Mouse (Mus musculus) lung, embryonic 16.5 days (tissue): Measurements from ENCODE around the gene Ankrd44. TPM values are rescaled to one million over a fixed set of nuclear protein-coding genes. Genes with fewer than 3 reads are reported as not detected.

ENCODE experiments used
- ATAC-seq: fragments of 200-750 bp; cut with Nextera tagmentation; 2 replicates; pipeline ENCODE4 v1.8.0; 2017; ENCODE audit warnings: low read depth, mild to moderate bottlenecking, moderate library complexity
- H3K27ac ChIP-seq: fragments of 300-500 bp; sonication (generic); 2 replicates; pipeline ENCODE4 v1.5.1; 2014; ENCODE audit warnings: mild to moderate bottlenecking, control low read depth, low read length
- H3K27me3 ChIP-seq: fragments of 300-500 bp; sonication (generic); 2 replicates; pipeline ENCODE4 v1.6.1; 2014; ENCODE audit warnings: low read depth, low read length, mixed read lengths; ENCODE audit not compliant: control insufficient read depth, insufficient read depth
- H3K36me3 ChIP-seq: fragments of 300-500 bp; sonication (generic); 2 replicates; pipeline ENCODE4 v1.6.1; 2014; ENCODE audit warnings: low read length; ENCODE audit not compliant: control insufficient read depth, insufficient read depth
- H3K4me1 ChIP-seq: fragments of 300-500 bp; sonication (generic); replicated peaks from 2 replicates; pipeline ENCODE4 v1.6.1; 2014; ENCODE audit warnings: low read length, mixed read lengths; ENCODE audit not compliant: control insufficient read depth, insufficient read depth
- H3K4me2 ChIP-seq: fragments of 300-500 bp; sonication (generic); 2 replicates; pipeline ENCODE4 v1.6.1; 2014; ENCODE audit warnings: low read depth, low read length, control low read depth
- H3K4me3 ChIP-seq: fragments of 300-500 bp; sonication (generic); 2 replicates; pipeline ENCODE4 v1.5.1; 2014; ENCODE audit warnings: mild to moderate bottlenecking, low read length, control low read depth
- H3K9ac ChIP-seq: fragments of 300-500 bp; sonication (generic); 2 replicates; pipeline ENCODE4 v1.6.1; 2014; ENCODE audit warnings: low read length, control low read depth
- H3K9me3 ChIP-seq: fragments of 300-500 bp; sonication (generic); 2 replicates; pipeline ENCODE4 v1.6.1; 2016; ENCODE audit warnings: low read length; ENCODE audit not compliant: control insufficient read depth
- WGBS: fragments of 180-500 bp; shearing (Covaris S2); extraction: QIAGEN DNeasy Blood & Tissue Kit; methylation state at CpG from one replicate; pipeline ENCODE4 v1.1.7; 2014; 5-methylcytosine and 5-hydroxymethylcytosine counted together
- polyA plus RNA-seq: library from polyadenylated mRNA; unstranded; fragments of >200 nt; fragmentation: Nextera tagmentation; extraction: Ambion mirVana; gene quantifications from 2 replicates; pipeline ENCODE4 v1.2.1, GENCODE M21; 2015

The Ankrd44 gene
- polyA plus RNA-seq, 1 experiment from 2014 or later: 19.5 TPM

DNA sequence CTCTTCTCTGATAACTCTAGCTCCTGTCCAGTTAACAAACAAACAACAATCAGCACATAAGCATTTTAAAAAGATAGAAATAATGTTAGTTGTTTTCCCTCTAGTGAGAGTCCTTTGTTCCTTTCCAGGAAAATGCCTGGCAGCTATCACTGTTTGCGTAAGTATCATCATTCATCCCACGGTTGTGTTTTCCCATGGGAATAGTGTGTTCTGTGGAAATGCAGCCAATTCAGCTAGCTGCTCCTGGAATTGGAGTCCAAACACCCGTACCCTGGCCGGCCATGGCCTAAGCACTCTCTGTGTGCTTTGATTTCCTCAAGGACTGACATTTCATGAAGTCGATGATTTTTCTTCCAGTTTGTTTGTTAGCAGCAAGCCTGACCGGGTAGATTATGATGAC lies 311.2 kb downstream of the Ankrd44 start:
- H3K4me3 ChIP-seq: no peak overlapping the region
- 0 out of 2 replicates have a peak, but pooled peaks cover 2% of the 10 kb centered on the region for H3K9me3 ChIP-seq
- peaks cover 3% of the 10 kb centered on the region; the same call in 1 of the 2 replicates for H3K4me1 ChIP-seq
- no peaks in the 10 kb centered on the region for H3K36me3 ChIP-seq
- H3K4me2 ChIP-seq: no peak overlapping the region
- ATAC-seq: 0 out of 2 replicates have a peak, but pooled peaks have one; percentile 20
- no peak overlapping the region for H3K27ac ChIP-seq
- no peak overlapping the region for H3K9ac ChIP-seq
- WGBS: 64% methylated on average over 6 of the region's 6 CpGs
- H3K27me3 ChIP-seq: no peaks in the 10 kb centered on the region

DNA sequence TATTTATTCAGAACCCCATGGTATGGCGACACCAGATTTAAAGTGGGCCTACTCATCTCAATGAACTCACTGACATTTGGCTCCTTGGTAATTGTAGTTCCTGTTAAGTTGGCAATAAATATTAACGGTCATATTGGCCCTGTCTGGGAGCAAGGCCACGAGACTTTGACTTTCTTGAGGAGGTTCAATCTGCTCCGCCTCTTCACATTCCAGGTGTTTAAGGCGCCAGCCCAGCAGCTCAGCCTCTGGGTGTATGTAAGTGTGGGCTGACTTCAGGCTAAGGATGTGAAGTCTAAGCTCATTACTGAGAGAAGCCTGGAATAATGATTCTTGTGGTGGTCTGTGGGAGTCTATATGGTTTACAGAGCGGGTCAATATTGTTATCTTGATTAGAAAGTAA lies 313.8 kb downstream of the Ankrd44 start:
- no peaks in the 10 kb centered on the region for H3K36me3 ChIP-seq
- H3K9ac ChIP-seq: no peak overlapping the region
- 0 out of 2 replicates have a peak, but pooled peaks cover 2% of the 10 kb centered on the region for H3K9me3 ChIP-seq
- no peak overlapping the region for H3K27ac ChIP-seq
- H3K4me1 ChIP-seq: peaks cover 3% of the 10 kb centered on the region; the same call in 1 of the 2 replicates
- ATAC-seq: peak; percentile 60; the same call in 1 of the 2 replicates
- H3K27me3 ChIP-seq: no peaks in the 10 kb centered on the region
- no peak overlapping the region for H3K4me2 ChIP-seq
- no peak overlapping the region for H3K4me3 ChIP-seq
- WGBS: 47% methylated on average over 6 of the region's 6 CpGs

DNA sequence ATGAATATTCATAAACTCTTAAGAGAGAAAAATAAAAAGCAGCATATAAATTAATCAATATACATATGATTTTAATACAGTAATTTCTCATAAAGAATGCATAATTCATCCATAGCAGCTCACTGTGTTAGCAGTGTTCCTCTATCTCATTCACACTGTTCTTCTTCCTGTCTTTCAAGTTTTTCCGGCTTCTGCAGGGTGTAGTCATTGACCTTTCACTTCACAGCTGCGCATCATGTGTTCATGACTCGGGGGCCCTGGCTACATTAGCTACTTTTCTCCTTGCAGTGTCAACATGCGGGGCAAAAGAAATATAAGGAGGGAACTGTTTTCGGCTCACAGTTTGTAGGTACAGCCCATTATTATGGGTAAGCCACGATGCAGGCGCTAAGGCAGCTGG lies 314.3 kb downstream of the Ankrd44 start:
- H3K4me3 ChIP-seq: no peak overlapping the region
- no peaks in the 10 kb centered on the region for H3K27me3 ChIP-seq
- no peak overlapping the region for H3K27ac ChIP-seq
- WGBS: 38% methylated on average over 7 of the region's 7 CpGs
- H3K9me3 ChIP-seq: 0 out of 2 replicates have a peak, but pooled peaks cover 2% of the 10 kb centered on the region
- peaks cover 3% of the 10 kb centered on the region; the same call in 1 of the 2 replicates for H3K4me1 ChIP-seq
- no peak for ATAC-seq
- H3K9ac ChIP-seq: no peak overlapping the region
- no peak overlapping the region for H3K4me2 ChIP-seq
- H3K36me3 ChIP-seq: no peaks in the 10 kb centered on the region

DNA sequence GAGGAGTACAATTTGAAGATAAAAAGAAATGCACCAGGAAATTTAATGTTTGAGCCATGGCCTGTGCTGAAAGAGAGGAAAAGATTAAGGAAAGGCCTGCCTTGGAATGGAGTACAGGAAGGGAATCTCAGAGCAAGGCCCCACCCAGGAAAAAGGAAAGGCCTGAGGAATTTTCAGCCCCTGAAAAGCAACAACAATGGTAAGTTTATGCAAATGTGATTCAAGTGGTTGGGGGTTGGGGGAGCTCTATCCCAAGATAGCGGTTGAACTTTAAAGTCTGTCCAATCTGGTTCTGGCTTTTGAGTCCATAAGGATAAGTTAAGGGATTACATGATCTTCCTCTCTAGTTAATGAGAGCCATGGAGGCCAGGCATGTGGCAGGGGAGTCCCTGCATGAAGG lies 319.3 kb downstream of the Ankrd44 start:
- no peaks in the 10 kb centered on the region for H3K9me3 ChIP-seq
- H3K36me3 ChIP-seq: no peaks in the 10 kb centered on the region
- H3K27ac ChIP-seq: no peak overlapping the region
- H3K4me3 ChIP-seq: no peak overlapping the region
- 88% methylated on average over 1 of the region's 1 CpGs for WGBS
- no peak overlapping the region for H3K9ac ChIP-seq
- H3K27me3 ChIP-seq: no peaks in the 10 kb centered on the region
- H3K4me2 ChIP-seq: no peak overlapping the region
- no peak for ATAC-seq
- H3K4me1 ChIP-seq: peaks cover 1% of the 10 kb centered on the region; the same call in 1 of the 2 replicates

DNA sequence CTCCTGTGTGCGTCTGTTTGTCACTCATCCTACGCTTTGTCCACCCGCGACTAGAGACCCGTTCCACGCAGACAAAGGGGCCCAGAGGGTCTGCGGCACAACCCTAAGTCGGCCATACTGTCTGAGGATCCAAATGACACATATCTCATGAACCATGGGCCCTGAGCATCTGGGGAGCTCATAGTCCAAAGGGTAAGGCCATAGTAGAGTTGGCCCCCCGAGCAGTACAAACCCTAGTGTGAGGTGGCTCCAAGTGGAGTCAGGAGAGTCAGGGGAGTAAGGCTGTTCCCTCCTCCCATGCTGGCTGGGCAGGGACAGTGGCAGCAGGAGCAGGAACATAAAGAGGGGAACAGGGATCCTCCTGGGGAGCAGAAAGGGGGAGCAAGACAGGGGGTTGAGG lies 324.5 kb downstream of the Ankrd44 start:
- Histone ChIP-seq H3K4me2 (no peak overlapping the region), H3K36me3 (no peaks in the 10 kb centered on the region), H3K27ac (no peak overlapping the region), H3K4me1 (no peaks in the 10 kb centered on the region), H3K9me3 (no peaks in the 10 kb centered on the region), H3K9ac (no peak overlapping the region), H3K27me3 (no peaks in the 10 kb centered on the region), H3K4me3 (no peak overlapping the region)
- ATAC-seq: no peak
- WGBS: 93% methylated on average over 9 of the region's 9 CpGs

DNA sequence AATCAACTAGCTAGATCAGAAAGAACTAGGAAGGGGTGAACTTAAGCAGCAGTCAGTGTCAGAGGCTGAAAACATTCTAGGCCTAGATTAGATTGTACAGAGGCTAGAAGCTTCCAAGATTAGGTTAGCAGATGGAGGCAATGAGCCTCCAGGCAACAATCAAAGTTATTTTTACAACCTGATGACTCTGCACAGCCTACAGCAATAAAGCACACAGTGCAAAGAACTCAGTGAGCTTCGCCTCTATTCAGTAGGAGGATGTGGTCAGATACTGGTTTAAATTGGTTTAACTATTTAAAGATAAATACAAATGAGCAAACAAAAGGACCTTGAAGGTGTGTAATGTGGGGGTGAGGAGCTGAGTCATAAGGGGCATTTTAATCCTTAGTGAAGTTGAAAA lies 325.9 kb downstream of the Ankrd44 start:
- 60% methylated on average over 1 of the region's 1 CpGs for WGBS
- H3K4me3 ChIP-seq: no peak overlapping the region
- ATAC-seq: no peak
- no peaks in the 10 kb centered on the region for H3K27me3 ChIP-seq
- no peaks in the 10 kb centered on the region for H3K4me1 ChIP-seq
- H3K27ac ChIP-seq: no peak overlapping the region
- H3K9me3 ChIP-seq: no peaks in the 10 kb centered on the region
- H3K36me3 ChIP-seq: no peaks in the 10 kb centered on the region
- H3K4me2 ChIP-seq: no peak overlapping the region
- H3K9ac ChIP-seq: no peak overlapping the region

DNA sequence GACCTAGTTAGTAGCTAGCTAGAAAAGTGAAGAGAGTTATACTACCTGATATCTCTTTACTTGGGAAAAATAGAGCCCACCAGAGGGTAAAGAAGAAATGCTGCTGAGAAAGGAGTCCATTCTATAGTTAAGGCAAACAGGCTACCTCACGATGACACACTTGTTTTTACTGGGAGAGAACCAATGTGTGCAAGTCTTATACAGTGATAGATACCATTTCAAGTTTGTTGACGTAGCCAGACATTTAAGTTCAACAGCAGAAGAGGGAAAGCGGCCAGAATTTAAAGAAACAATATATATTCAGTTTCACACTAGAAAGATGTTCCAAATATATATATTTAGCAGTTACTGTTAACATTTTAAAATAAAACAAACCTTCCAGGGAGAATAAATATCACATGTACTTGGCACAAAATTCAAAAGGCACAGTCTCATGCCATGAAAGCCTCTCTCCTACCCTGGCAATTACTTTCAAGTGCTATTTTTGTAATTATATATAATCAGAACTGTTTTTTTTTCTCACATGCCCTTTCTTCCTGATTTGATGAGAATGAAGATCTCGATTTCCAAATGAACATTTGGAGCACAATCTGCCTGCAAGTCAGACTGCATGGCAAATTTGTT lies 328.5 kb downstream of the Ankrd44 start:
- no peak overlapping the region for H3K4me3 ChIP-seq
- H3K4me2 ChIP-seq: no peak overlapping the region
- no peak overlapping the region for H3K27ac ChIP-seq
- WGBS: 49% methylated on average over 4 of the region's 4 CpGs
- no peaks in the 10 kb centered on the region for H3K36me3 ChIP-seq
- no peak overlapping the region for H3K9ac ChIP-seq
- H3K9me3 ChIP-seq: no peaks in the 10 kb centered on the region
- no peaks in the 10 kb centered on the region for H3K4me1 ChIP-seq
- no peaks in the 10 kb centered on the region for H3K27me3 ChIP-seq
- no peak for ATAC-seq

DNA sequence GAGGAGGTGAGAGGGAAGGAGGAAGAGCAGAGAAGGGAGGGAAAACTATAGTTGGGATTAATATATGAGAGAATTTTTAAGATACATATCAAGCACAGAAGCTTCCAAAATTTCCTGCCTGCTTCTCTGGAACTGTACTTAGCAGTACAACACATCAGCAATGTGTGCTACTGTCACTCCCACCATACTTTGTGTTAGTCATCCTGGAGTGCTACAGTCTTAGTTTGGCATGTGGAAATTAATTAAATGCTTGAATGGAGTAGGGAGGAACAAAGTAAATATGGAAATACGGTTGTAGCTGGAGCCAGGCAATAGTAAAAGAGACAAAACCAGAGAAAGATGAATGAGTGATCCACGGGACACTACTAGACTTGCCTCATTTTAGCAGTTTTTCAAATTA lies 330.0 kb downstream of the Ankrd44 start:
- no peak overlapping the region for H3K4me3 ChIP-seq
- H3K36me3 ChIP-seq: no peaks in the 10 kb centered on the region
- no peak overlapping the region for H3K4me2 ChIP-seq
- H3K27ac ChIP-seq: no peak overlapping the region
- no peaks in the 10 kb centered on the region for H3K9me3 ChIP-seq
- no peak overlapping the region for H3K9ac ChIP-seq
- no peaks in the 10 kb centered on the region for H3K4me1 ChIP-seq
- WGBS: 77% methylated on average over 2 of the region's 2 CpGs
- H3K27me3 ChIP-seq: no peaks in the 10 kb centered on the region
- no peak for ATAC-seq
